ENCODE assay signal across 19 mouse cellular contexts in genomic region chr2:21254308-21254707, GRCm38 (mm10). TPM values are rescaled to one million over a fixed set of nuclear protein-coding genes. Genes with fewer than 3 reads are reported as not detected.
"Had no signal": no experiment of that assay in that cellular context is flagged by ENCODE, and none has a peak within 500 bp of the region (broad histone marks: within the 10 kb centered on the region; RNA-seq: fewer than 3 reads in every experiment).

No protein-coding gene starts in this region.

- H3K27ac ChIP-seq: liver, embryonic 14.5 days; midbrain, embryonic 10.5 days; midbrain, embryonic 12.5 days; neural tube, embryonic 12.5 days; stomach, embryonic 15.5 days; stomach, postnatal 0 days had no signal

- H3K9ac ChIP-seq: liver, embryonic 14.5 days; lung, embryonic 14.5 days; midbrain, embryonic 12.5 days; neural tube, embryonic 12.5 days; stomach, embryonic 15.5 days had no signal

- ATAC-seq: midbrain, embryonic 16.5 days had no signal

- H3K9me3 ChIP-seq: megakaryocyte, embryonic 14.5 days; midbrain, embryonic 10.5 days; midbrain, embryonic 12.5 days; neural tube, embryonic 12.5 days; stomach, embryonic 15.5 days had no signal

- H3K4me2 ChIP-seq: lung, embryonic 14.5 days; midbrain, embryonic 12.5 days; neural tube, embryonic 12.5 days; stomach, embryonic 15.5 days had no signal

- H3K4me1 ChIP-seq: midbrain, embryonic 10.5 days; midbrain, embryonic 12.5 days; neural tube, embryonic 12.5 days; stomach, embryonic 15.5 days had no signal

- H3K36me3 ChIP-seq: midbrain, embryonic 10.5 days; midbrain, embryonic 12.5 days; neural tube, embryonic 12.5 days; stomach, embryonic 15.5 days had no signal

- DNase-seq: lung, adult 18-20 months; lung, embryonic 14.5 days; lung, postnatal 10 days; lung, postnatal 4 days; midbrain, embryonic 14.5 days; right cerebral cortex, postnatal 14 days; thymus, adult 2 months; thymus, postnatal 25 days; thymus, postnatal 4 days had no signal

- H3K27me3 ChIP-seq: megakaryocyte, embryonic 14.5 days; midbrain, embryonic 12.5 days; neural tube, embryonic 12.5 days; stomach, embryonic 15.5 days had no signal

- H3K4me3 ChIP-seq: megakaryocyte, embryonic 14.5 days; midbrain, embryonic 10.5 days; midbrain, embryonic 12.5 days; neural tube, embryonic 12.5 days; stomach, embryonic 15.5 days had no signal

RNA-seq across cellular contexts. Expression of gene Enkur, which starts 49.1 kb away (rescaled TPM):
- polyA plus RNA-seq: liver, embryonic 16.5 days; spleen, adult 2 months; thymus, adult 2 months had no signal
